Mouse (Mus musculus) embryo, embryonic 11 days (tissue): Measurements from ENCODE around the gene Asb14.
"Not testable (repeated sequence)": the region's sequence is repeated elsewhere in the genome, so short reads cannot be mapped to it uniquely, and the experiment has no call there.

Experiments
- DNase-seq: peaks from one replicate; pipeline ENCODE4 v3.0.0-alpha.2; 2015

Asb14 gene

DNA sequence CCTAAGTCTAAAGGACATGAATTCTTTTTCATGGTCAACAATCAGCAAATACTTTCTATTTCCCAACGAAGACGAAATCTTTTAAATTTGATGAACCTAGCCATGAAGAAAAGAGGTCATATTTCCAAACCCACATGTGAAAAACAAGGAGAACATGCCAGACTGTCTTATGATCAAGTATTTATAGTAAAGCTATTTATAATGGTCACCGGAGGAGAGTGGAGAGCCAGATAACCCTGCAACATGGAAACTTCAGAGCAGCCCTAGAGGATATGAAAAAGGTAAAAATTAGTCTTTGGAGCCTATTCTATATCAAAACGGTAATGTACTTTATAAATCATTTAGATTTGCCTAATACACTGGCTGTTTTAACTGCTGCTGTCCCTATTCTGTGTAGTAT lies at the start of gene Asb14:
Gene Asb14, plus strand, starts transcription at position 166 of the 400 bp plus-strand sequence.
- no peak for DNase-seq

DNA sequence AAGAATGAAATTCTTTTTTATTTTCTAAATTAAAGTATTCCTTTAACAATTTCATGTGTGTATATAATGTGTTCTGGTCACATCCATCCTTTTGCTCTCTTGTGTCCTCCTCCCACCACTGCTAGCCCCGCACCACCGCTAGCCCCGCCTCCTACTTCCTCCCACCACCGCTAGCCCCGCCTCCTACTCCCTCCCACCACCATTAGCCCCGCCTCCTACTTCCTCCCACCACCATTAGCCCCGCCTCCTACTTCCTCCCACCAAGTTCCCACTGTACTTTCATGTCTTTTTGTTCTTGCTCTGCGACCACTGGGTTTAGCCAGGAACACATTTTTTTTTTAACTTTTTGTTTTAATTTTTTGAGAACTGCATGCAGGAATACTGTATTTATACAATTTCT lies 41.3 kb upstream of the Asb14 start:
- no peak for DNase-seq

DNA sequence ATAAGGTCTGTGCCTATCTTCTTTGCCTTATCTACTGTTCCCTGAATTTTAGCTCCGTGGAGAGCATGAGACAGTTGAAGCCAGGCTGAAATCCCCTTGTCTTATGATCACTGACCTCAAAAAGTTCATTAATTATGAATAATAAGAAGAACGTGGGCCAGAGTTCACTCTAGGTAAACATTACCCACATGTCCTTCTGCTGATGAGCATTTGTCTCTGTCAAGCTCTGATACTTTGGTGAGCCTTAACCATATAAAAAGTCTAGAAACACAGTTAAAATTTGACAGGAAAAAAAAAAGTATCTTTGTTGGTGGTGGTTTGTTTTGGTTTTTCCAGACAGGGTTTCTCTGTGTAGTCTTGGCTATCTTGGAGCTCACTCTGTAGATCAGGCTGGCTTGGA lies 40.3 kb upstream of the Asb14 start:
- DNase-seq: no peak

DNA sequence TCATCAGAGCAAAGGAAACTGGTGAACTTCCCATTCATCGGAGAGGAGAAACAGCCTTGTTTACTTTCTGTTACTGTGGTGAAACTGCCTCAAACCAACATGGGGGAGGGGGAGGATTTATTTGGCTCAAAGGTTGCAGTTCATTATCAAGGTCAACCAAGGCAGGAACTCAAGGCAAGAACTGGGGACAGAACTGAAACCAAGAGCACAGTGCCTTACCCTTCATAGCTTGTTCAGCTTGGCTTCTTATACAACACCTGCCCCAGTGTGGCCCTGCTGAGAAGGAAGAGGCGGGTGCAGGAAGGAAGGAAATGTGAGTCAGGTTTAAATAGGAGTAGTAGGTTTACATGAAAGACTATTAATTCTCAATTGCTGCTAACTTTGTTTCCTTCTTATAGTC lies 36.0 kb upstream of the Asb14 start:
- no peak for DNase-seq

DNA sequence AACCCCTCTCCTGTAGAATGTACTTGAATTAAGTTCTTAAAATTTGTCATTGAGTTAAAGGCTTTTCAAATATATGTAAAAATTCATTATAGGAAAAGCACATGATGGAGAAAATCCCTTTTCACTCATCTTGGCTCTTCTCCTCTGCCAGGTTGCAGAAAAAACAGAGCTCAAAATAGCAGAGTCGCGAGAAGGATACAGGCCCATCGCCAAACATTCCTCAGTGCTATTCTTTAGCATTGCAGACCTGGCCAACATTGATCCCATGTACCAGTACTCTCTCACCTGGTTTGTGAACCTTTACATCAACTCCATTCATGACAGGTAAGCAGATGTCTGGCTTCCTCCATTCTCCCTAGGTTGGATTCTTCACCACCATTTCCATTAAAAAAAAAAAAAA lies 35.3 kb upstream of the Asb14 start:
- DNase-seq: no peak

DNA sequence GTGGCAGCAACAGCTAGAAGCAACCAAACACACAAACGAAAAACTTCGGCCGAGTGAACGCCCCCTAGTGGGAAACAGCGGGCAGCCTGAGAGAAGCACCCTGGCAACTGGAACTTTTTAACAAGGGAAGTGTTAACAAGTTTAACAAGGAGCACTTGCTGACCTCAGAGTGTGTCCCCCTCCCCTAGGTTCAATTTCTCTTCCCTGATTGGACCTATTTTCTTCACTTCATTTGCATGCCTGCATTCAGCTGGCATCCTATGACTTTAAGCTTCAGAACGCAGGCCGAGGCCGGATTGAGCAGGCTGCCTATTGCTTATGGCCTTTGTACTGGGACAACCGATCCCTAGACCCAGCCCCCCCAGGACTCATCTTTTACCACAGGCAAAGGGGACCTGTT lies 27.0 kb upstream of the Asb14 start:
- peak; percentile 19 for DNase-seq

DNA sequence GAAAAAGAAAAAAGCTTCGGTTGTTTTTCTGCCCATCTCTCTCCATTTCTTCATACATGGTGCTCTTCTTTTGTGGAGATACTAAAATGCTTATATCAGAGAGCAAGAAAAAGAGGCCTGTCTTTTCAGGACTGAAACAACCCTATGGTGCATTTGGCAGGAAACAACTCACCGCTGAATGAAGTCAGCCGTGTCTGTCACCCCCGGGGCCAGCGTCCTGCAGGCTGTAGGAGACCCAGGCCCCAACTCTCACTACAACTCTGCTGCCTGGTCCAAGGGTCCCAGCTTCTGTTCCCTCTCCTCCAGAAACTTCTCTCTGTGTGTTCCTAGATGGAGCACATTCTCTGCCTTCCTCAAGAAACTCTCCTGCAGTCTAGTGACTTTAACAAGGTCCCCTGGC lies 26.1 kb upstream of the Asb14 start:
- DNase-seq: no peak

DNA sequence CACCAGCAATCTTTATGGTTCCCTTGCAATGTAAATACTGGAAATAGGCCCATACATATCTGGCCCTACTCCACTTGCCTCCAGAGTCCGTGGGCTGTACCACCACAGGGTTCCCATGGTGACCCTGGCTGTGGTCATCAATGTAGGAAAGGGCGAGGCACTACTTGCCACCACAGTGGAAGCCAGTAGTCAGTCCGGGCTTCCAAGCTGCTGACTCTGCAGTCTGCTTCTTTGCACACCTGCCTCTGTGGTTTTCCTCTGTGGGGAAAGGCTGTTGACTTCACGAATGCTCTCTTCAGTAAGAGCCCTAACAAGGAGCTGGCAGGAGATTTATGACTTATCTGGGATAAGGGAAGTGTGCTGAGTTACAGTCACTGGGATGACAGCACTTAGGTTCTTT lies 15.6 kb upstream of the Asb14 start:
- DNase-seq: no peak

DNA sequence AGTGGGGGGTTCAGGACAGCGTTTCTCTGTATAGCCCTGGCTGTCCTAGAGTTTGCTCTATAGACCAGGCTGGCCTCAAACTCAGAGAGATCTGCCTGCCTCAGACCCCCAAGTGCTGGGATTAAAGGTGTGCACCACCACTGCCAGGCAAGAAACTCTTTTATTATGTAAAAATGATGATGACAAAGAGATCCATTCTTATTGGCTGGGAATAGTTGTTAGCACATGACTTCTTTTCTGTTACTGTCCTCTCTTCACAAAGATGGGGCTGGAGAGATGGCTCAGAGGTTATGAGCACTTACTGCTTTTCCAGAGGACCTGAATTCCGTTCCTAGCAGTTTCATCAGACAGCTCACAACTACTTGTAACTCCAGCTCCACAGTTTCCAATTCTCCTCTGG lies 14.4 kb upstream of the Asb14 start:
- DNase-seq: no peak

DNA sequence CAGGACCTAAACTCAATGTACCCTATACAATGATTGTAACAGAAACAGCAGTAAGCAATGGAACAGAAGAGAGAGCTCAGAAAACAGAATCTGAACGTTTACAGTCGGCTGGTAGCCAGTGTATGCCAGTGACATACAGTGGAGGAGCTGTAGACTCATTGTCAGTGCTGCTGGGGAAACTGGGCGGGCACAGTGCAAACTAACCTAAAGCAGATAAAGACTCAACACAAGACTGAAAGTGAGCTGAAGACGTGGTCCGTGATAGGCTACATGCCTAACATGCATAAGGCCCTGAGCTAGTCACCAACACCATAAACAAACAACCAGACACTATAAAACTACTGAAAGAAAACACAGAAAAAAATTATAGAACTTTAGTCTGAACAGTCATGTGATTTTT lies 12.7 kb upstream of the Asb14 start:
- DNase-seq: no peak

DNA sequence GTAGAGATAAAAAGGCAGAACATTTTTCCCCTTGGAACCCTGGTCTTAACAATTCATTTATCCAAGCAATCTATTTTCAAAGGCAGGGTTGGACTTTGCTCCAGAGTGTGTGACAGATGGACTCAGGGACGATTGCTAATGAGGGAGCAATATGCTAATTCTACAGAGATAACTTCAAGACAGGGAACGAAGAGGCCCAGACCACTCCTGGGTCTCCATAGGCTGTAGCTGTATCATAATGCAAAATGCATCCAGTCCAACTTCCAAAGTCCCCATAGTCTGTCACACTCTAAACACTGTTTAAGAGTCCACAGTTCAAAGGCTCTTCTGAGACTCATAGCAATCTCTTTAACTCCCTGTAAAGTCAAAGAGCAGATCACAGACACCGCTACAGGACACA lies 7.1 kb upstream of the Asb14 start:
- DNase-seq: no peak

DNA sequence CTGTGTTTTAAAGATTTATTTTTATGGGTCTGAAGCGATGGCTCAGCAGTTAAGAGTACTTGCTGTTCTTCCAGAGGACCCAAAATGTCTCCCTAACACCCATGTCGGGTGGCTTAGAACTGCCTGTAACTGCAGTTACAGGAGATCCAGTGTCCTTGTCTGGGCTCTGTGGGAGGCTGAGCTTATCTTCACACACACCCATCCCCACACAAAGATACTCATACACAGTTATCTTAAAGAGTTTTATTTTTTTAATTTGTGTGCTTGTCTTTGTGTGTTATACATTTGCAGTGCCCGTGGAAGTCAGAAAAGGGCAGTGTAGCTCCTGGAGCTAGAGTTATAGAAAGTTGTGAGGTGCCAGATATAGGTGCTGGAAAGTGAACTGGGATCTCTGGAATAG lies 3.6 kb upstream of the Asb14 start:
- no peak for DNase-seq

DNA sequence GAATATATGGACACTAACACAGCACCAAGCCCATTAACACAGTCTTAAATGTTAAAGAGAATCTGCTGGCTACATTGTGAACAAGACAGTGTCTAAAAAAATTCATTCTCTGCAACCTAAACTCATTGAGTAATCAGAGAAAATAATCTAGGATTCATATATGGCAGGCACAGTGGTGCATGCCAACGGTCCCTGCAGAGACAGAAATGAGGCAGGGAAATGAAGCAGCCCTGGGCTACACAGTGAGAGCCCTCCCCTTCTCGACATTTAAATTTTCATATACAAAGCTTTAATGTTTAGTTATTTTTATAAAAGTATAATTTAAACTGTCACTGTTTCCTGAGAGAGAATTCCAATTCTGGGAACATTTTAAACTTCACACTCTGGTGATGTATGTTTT lies 5.1 kb downstream of the Asb14 start:
- no peak for DNase-seq

DNA sequence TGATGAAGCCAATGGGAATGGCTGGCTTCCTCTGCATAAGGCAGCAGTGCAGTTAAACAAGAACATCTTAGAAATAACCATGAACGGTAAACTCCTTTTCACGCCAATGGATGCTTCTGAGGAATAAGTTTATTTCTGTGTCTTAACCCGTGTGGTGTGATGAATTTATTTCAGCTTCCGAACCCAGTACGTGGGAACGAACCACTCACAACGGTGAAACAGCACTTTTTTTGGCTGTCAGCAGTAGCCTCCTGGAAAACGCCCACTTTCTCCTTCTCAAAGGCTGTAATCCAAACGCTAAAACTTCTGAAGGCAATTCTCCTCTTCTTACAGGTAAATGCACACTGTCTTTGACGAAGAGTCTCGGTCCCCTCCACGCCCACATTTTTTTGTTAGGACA lies 6.5 kb downstream of the Asb14 start:
- DNase-seq: no peak

DNA sequence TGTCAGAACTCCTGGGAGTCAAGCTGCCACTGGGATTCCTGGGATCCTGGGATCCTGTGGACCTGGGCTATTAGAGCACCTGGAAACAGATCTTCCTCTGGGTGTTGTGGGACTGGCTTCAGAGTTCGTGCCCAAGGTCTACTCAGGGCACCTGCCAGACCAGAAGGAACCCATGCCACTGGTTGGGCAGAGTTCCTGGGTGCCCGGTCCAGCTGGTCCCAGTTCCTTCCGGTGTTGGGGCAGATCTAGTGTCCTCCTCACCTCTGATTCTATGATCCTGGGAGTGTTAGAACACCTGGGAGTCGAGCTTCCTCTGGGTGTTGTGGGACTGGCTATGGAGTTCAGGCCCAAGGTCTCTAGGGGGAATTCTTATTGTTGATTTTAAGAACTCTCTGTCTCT lies 13.0 kb downstream of the Asb14 start:
- DNase-seq: no peak

DNA sequence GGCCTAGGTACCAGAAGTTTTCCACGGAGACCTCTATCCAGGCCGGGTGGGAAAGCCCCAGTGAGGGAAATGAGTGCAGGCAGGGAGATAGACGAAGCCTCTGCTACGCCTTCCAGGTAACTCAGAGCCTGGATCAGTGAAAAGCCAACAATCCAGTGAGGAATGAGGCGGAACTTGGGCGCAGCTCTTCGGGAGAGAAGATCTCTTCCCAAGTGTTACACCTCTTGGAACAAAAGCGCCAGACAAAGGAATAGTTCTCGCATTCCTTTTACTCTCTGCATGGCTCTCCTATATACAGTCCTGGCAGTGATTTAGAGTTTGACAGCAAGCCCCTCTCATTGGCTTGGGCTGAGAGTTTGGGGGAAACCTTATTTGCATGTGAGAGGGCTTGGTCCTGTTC lies 16.1 kb downstream of the Asb14 start:
- DNase-seq: not testable (repeated sequence)

DNA sequence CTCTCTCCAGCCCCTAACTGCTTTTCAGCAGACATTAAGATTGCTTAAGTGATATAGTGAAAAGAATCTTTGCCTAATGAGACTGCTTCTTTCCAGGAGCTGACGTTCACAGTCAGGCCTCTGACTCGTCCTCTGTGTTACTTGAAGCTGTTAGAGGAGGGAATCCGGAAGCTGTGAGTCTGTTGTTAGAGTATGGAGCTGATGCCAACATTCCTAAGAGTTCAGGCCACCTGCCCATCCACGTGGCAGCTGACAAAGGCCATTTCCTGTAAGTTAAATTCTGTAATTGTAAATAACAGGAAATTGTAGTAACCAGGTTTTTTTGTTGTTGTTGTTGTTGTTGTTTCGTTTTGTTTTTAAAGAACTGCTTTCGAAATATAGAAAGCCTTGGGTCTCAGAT lies 16.8 kb downstream of the Asb14 start:
- DNase-seq: no peak

DNA sequence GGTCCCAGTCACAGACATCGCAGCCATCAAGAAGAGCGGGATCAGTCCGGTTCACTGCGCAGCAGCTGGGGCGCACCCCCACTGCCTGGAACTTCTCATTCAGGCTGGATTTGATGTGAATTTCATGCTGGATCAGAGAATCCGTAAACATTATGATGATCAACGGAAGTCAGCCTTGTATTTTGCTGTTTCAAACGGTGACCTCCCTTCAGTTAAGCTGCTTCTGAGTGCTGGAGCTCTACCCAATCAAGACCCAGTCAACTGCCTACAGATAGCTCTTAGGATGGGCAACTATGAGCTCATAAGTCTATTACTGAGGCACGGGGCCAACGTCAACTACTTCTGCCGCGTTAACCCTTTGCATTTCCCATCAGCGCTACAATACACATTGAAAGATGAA lies 17.5 kb downstream of the Asb14 start:
- DNase-seq: no peak

DNA sequence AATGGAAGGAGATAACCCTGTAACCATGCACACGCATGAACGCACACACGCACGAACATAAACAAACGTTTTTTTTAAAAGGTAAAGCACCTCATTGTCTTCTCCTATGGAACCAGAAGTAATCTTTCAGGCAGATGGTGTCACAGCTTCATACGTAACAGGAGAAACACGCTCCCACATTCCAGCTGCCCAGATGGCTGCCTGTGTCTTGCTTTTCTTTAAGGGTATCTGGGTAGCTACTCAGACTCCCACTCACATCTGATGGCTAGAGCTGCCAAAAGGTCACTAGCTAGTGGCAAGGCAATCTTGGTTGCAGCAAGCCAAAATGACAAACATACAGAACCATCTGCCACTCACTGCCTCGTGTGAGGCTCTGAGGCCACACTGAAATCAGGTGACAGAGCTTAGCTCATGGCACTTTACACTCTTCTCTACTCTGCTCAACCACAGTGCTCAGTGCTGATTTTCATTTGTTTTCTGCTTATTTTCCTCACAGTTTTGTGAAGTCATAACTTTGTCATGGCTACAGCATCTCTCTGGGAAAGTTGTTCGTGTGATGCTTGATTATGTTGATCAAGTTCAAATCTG lies 19.4 kb downstream of the Asb14 start:
- peak; percentile 32 for DNase-seq

DNA sequence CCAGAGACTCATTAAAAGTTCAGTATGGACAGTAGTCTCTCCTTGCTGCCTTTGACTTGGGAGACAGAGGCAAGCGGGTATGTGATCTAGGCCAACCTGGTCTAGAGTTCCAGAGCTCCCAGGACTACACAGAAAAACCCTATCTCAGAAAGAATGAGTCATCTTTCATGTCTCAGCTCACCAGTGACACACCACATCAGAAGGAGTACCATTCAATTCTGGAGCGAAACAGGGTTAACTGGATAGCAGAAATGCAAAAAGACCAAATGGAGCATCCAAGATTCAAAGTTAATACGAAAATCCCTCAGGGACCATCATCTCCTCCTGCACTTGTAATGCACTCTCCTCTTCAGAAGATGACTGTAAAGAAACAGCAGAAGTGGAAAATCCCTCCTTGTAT lies 25.0 kb downstream of the Asb14 start:
- DNase-seq: no peak

DNA sequence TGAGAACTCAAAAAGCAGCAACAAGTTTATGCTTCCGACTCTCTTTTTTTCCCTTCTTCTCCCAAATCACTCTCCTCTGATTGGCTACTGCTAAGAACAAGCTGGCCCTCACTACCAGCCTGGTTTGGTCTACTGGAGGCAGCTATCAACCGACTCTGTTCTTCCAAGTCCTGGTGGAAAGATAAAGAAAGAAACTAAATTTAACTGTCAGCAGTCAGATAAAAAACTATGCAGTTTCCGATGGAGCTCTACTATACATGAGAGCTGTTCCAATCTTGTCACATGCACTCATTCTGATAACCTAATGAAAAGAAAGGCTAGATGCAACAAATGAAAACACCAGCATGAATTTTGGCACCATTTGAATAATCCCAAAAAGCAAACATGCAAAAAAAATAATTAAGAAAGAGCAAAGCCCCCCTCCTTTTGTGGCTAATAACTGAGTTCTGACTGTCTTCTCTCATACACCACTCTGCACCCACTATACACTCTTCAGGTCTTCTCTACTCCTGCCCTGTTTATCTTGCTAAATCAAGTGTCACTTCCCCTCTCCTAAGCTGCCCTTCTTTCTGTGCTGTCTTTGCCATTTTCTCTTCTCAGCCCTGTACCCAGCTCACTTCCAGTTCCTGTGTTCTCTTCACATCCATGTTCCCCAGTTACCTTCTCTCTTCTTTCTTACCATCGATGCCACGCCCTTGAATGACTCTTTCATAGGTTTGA lies 29.5 kb downstream of the Asb14 start:
- no peak for DNase-seq

DNA sequence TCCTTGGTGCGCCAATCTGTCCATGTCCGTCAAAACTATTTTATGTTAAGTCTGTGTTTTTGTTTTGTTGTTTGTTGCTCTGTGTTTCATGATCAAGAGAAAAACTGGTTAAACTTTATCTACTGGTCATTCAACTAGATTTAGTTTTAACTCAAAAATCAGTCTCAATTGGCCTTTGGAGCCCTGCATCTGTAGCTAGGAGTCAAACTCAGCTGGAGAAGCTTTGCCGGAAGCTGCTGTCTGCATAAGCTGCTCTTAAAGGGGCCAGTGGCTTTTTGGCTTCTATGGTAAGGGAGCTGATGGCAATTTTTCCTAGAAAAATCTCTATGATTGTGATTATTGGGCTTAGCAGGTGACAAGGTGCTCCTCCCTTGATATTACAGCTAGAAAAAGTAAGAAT lies 40.5 kb downstream of the Asb14 start:
- no peak for DNase-seq

DNA sequence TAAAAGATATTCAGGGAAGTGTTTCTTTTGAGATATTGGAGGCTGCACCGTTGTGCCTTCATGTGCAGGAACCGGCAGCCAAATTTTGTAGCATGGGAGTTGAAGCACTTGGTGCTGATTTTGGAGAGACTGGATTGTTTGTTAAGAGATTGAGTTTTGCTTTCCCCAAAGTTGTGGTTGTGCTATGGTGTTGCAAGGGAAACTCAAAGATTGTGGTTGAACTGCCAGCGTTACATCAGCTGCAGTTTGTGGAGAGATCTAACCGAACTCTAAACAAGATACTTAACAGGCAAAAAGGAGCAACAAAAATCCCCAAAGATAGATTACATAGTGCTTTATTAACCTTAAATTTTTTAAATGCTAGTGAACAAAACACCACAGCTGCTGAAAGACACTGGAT lies 41.2 kb downstream of the Asb14 start:
- DNase-seq: no peak

DNA sequence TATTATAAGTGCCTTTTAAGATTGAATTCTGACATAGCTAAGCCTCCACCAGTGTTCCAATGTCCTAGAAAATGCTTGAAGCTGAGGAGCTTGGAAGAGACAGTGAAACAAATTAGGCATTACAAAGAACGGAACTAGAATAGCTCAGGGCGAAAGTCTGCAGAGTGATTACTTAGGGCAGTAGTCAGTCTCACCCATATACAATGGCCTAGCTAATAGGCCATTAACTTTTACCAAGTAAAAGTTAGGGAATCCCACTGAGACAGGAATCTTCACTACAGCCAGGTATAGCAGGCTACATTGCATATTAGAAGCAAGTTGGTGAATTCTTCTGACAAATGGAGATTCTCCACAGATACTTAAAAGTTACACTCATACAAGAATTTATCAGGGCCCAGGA lies 61.8 kb downstream of the Asb14 start:
- not testable (repeated sequence) for DNase-seq

DNA sequence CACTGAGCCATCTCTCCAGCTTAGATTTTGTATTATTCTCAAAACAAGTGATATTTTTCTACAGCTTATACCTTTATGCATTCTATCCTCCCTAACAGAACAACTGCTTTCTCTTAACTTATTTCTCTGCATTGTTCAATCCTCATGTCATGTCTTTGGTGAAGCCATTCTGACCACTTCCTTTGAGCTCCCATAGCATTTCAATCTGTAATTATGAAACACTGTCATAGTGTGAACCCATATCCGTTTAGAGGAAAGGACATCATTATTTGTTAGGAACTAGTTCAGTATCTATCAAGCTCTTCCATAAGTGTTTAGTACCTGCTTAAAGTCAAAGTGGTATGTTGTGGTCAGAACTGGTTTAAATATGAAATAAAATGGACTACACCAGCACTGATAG lies 66.2 kb downstream of the Asb14 start:
- no peak for DNase-seq
